Mouse (Mus musculus) myocyte (in vitro differentiated cells): ENCODE measurements around the gene Slc22a21. TPM values are rescaled to one million over a fixed set of nuclear protein-coding genes. Genes with fewer than 3 reads are reported as not detected.

Experiments
- H3K27me3 ChIP-seq: one replicate; pipeline ENCODE4 v1.6.1; 2011; ENCODE audit not compliant: control insufficient read depth, insufficient read depth, insufficient read length
- H3K36me3 ChIP-seq: one replicate; pipeline ENCODE4 v1.6.1; 2011; ENCODE audit not compliant: control insufficient read depth, insufficient read depth
- H3K4me2 ChIP-seq: one replicate; pipeline ENCODE4 v1.6.1; 2011; ENCODE audit warnings: low read depth, control low read depth
- H3K4me3 ChIP-seq: one replicate; pipeline ENCODE4 v1.5.1; 2011; ENCODE audit warnings: mild to moderate bottlenecking, control low read depth, moderate library complexity
- H3K79me2 ChIP-seq: one replicate; pipeline ENCODE4 v1.6.1; 2011; ENCODE audit not compliant: control insufficient read depth, insufficient read depth
- H3ac ChIP-seq: one replicate; pipeline ENCODE4 v1.6.1; 2011; ENCODE audit not compliant: control insufficient read depth, insufficient read length
- CEBPB ChIP-seq: IDR thresholded peaks from 2 replicates; pipeline ENCODE4 v1.6.1; 2011; ENCODE audit warnings: mild to moderate bottlenecking, moderate library complexity; ENCODE audit not compliant: poor library complexity, insufficient read depth, severe bottlenecking
- E2F4 ChIP-seq: IDR thresholded peaks from one replicate; pipeline ENCODE4 v1.6.1; 2011; ENCODE audit warnings: mild to moderate bottlenecking, control low read depth, moderate library complexity; ENCODE audit not compliant: insufficient read depth
- MAX ChIP-seq: IDR thresholded peaks from one replicate; pipeline ENCODE4 v1.6.1; 2011; ENCODE audit warnings: low read depth, mild to moderate bottlenecking, control low read depth
- MYOD1 ChIP-seq, 3 experiments: IDR thresholded peaks; one replicate each; pipeline ENCODE4 v1.6.1; 2011; ENCODE audit warnings: control low read depth in 2 of 3, low read depth in 2 of 3, mild to moderate bottlenecking in 2 of 3, moderate library complexity in 1 of 3; ENCODE audit not compliant: insufficient read length in 2 of 3, control insufficient read depth in 1 of 3
- MYOG ChIP-seq, 3 experiments: IDR thresholded peaks; one replicate each; pipeline ENCODE4 v1.6.1; 2011; ENCODE audit warnings: control low read depth in 2 of 3, low read depth in 2 of 3, mild to moderate bottlenecking in 2 of 3; ENCODE audit not compliant: insufficient read length in 2 of 3, control insufficient read depth in 1 of 3, insufficient read depth in 1 of 3
- POLR2A ChIP-seq: IDR thresholded peaks from one replicate; pipeline ENCODE4 v1.6.1; 2011; ENCODE audit warnings: low read depth, mild to moderate bottlenecking, control low read depth, moderate library complexity; ENCODE audit not compliant: insufficient read length
- POLR2AphosphoS2 ChIP-seq: IDR thresholded peaks from one replicate; pipeline ENCODE4 v1.6.1; 2011; ENCODE audit warnings: low read depth, control low read depth; ENCODE audit not compliant: insufficient read length
- REST ChIP-seq: IDR thresholded peaks from one replicate; pipeline ENCODE4 v1.6.1; 2011; ENCODE audit warnings: mild to moderate bottlenecking, control low read depth, moderate library complexity; ENCODE audit not compliant: insufficient read depth, insufficient read length
- SRF ChIP-seq: IDR thresholded peaks from one replicate; pipeline ENCODE4 v1.6.1; 2011; ENCODE audit warnings: low read depth; ENCODE audit not compliant: control insufficient read depth, insufficient read length
- TCF12 ChIP-seq: IDR thresholded peaks from one replicate; pipeline ENCODE4 v1.6.1; 2011; ENCODE audit warnings: mild to moderate bottlenecking, control low read depth; ENCODE audit not compliant: poor library complexity, insufficient read depth, severe bottlenecking
- TCF3 ChIP-seq: IDR thresholded peaks from one replicate; pipeline ENCODE4 v1.6.1; 2011; ENCODE audit warnings: low read depth, control low read depth; ENCODE audit not compliant: insufficient read length
- USF1 ChIP-seq: IDR thresholded peaks from one replicate; pipeline ENCODE4 v1.6.1; 2011; ENCODE audit warnings: low read depth, mild to moderate bottlenecking, control low read depth, moderate library complexity
- polyA plus RNA-seq: library from polyadenylated mRNA; unstranded; fragments of >200 nt; fragmentation: generic; extraction: Trizol; gene quantifications from one replicate; pipeline ENCODE4 v1.2.1, GENCODE M21; 2012; ENCODE audit warnings: missing spikeins

The Slc22a21 gene
- polyA plus RNA-seq, 1 experiment = 1.6 TPM

- no peak overlapping the region for H3K4me3 ChIP-seq
- H3ac ChIP-seq = no peak overlapping the region
- no peaks in the 10 kb centered on the region for H3K36me3 ChIP-seq
- no peaks in the 10 kb centered on the region for H3K79me2 ChIP-seq
- TF ChIP-seq TCF12 (no peak), MAX (no peak), REST (no peak), CEBPB (no peak), MYOD1 (IDR thresholded peaks at IDR 0.05; ENCODE audit: control insufficient read depth in 1 of 3, insufficient read length in 2 of 3, low read depth in 2 of 3) (no peak), MYOG (IDR thresholded peaks at IDR 0.05; ENCODE audit: control insufficient read depth in 1 of 3, insufficient read depth in 1 of 3, insufficient read length in 2 of 3, low read depth in 2 of 3) (no peak), TCF3 (no peak), POLR2AphosphoS2 (no peak), POLR2A (no peak), E2F4 (no peak), SRF (no peak), USF1 (no peak)
- H3K4me2 ChIP-seq = peak overlapping the region; percentile 66
- no peaks in the 10 kb centered on the region for H3K27me3 ChIP-seq
Observed at GRCm38 (mm10) chr11:53903781-53904533, 76.2 kb downstream of the Slc22a21 start.

- H3K4me2 ChIP-seq = peak overlapping the region; percentile 66
- TF ChIP-seq MAX (no peak), POLR2AphosphoS2 (no peak), CEBPB (no peak), MYOG (IDR thresholded peaks at IDR 0.05; ENCODE audit: control insufficient read depth in 1 of 3, insufficient read depth in 1 of 3, insufficient read length in 2 of 3, low read depth in 2 of 3) (no peak), POLR2A (no peak), SRF (no peak), TCF12 (no peak), TCF3 (no peak), USF1 (no peak), MYOD1 (IDR thresholded peaks at IDR 0.05; ENCODE audit: control insufficient read depth in 1 of 3, insufficient read length in 2 of 3, low read depth in 2 of 3) (no peak), REST (no peak), E2F4 (no peak)
Observed at GRCm38 (mm10) chr11:53902741-53903140, 77.4 kb downstream of the Slc22a21 start.

DNA sequence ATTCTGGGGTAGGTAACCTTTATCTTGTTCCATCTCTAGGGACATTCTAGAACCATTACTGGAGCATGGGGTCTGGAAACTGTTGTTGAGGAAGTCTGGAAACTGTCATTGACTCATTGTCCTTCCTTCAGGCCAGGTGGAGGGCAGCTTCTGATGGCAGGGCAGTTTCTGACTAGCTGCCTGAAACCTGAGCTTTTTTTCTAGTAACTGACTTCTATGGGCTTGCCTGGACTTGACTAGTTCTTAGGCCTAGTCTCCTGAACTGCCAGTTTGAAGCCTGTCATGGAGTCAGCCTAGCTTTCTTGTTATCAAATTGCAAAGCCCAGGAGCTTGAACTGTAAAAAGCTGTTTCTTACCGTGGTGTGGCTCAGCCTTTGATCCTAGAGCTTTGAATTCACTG lies 79.1 kb downstream of the Slc22a21 start:
- H3K27me3 ChIP-seq = no peaks in the 10 kb centered on the region
- H3K36me3 ChIP-seq = no peaks in the 10 kb centered on the region
- H3ac ChIP-seq = no peak overlapping the region
- no peaks in the 10 kb centered on the region for H3K79me2 ChIP-seq
- no peak overlapping the region for H3K4me2 ChIP-seq
- TF ChIP-seq POLR2AphosphoS2 (no peak), MYOD1 (IDR thresholded peaks at IDR 0.05; ENCODE audit: control insufficient read depth in 1 of 3, insufficient read length in 2 of 3, low read depth in 2 of 3) (no peak), MAX (no peak), REST (no peak), CEBPB (no peak), TCF12 (no peak)
- no peak overlapping the region for H3K4me3 ChIP-seq

More at GRCm38 (mm10) chr11:53902741-53903140, 77.4 kb downstream of the Slc22a21 start:
- Histone ChIP-seq H3K36me3 (no peaks in the 10 kb centered on the region), H3K79me2 (no peaks in the 10 kb centered on the region), H3ac (no peak overlapping the region), H3K4me3 (no peak overlapping the region), H3K27me3 (no peaks in the 10 kb centered on the region)

GRCm38 (mm10) chr11:53899981-53900380 lies 80.2 kb downstream of the Slc22a21 start:
- Histone ChIP-seq H3K27me3 (no peaks in the 10 kb centered on the region), H3K4me3 (no peak overlapping the region), H3K79me2 (no peaks in the 10 kb centered on the region), H3K36me3 (no peaks in the 10 kb centered on the region), H3K4me2 (no peak overlapping the region), H3ac (no peak overlapping the region)
- no peak for TF ChIP-seq MYOG (IDR thresholded peaks at IDR 0.05; ENCODE audit: control insufficient read depth in 1 of 3, insufficient read depth in 1 of 3, insufficient read length in 2 of 3, low read depth in 2 of 3)

Other genes starting within 250 kb of the Slc22a21 start
- 25.0 TPM for gene Irf1, start 210.3 kb downstream of the Slc22a21 start, polyA plus RNA-seq
- gene Gm17334, start 207.1 kb downstream of the Slc22a21 start, polyA plus RNA-seq = 0.19 TPM
- 1.6 TPM for gene Gm12216, start 121.1 kb downstream of the Slc22a21 start, polyA plus RNA-seq
- 5.1 TPM for gene Slc22a5, start 88.7 kb downstream of the Slc22a21 start, polyA plus RNA-seq
- gene Slc22a4, start 47.8 kb upstream of the Slc22a21 start, polyA plus RNA-seq = 2.0 TPM
- 469 TPM for gene Pdlim4, start 88.7 kb upstream of the Slc22a21 start, polyA plus RNA-seq
- gene P4ha2, start 119.8 kb upstream of the Slc22a21 start, polyA plus RNA-seq = 89.0 TPM